21 mouse cellular contexts compared by ENCODE assay signal in genomic region chr7:4669156-4669555, GRCm38 (mm10). TPM values are rescaled to one million over a fixed set of nuclear protein-coding genes. Genes with fewer than 3 reads are reported as not detected.
A peak's percentile ranks its signal among the peaks of the same experiment; 100 is the strongest.
DNase-seq lines count a peak whose midpoint lies in the region; ATAC-seq lines count a peak whose summit lies in the region.
"Had no signal": no experiment of that assay in that cellular context is flagged by ENCODE, and none has a peak within 500 bp of the region (broad histone marks: within the 10 kb centered on the region; RNA-seq: fewer than 3 reads in every experiment).

No protein-coding gene starts in this region.

- H3K9ac ChIP-seq in liver, embryonic 15.5 days: no peak overlapping the region

- peaks cover 54% of the 10 kb centered on the region for H3K36me3 ChIP-seq in liver, embryonic 15.5 days (replicated peaks)

- 0 out of 2 replicates have a peak overlapping the region, but pooled peaks have one; percentile 6 for H3K27ac ChIP-seq in liver, embryonic 15.5 days (replicated peaks)

- no peak overlapping the region for H3K4me3 ChIP-seq in liver, embryonic 15.5 days (replicated peaks)

- no peak for ATAC-seq in liver, embryonic 15.5 days (ENCODE audit: insufficient read depth)
- ATAC-seq: activated CD4-positive, CD25-positive, alpha-beta regulatory T cell, adult 4 months; CD4-positive, CD25-positive, alpha-beta regulatory T cell, adult 4 months; Patski had no signal

- no peaks in the 10 kb centered on the region for H3K9me3 ChIP-seq in liver, embryonic 15.5 days (replicated peaks)
- H3K9me3 ChIP-seq: G1E had no signal

- no peaks in the 10 kb centered on the region for H3K27me3 ChIP-seq in liver, embryonic 15.5 days
- H3K27me3 ChIP-seq: CH12.LX, Patski had no signal

- no peak overlapping the region for H3K4me2 ChIP-seq in liver, embryonic 15.5 days

- WGBS in liver, embryonic 15.5 days (ENCODE audit: insufficient replicate concordance): 86% methylated on average over 9 of the region's 9 CpGs

- H3K4me1 ChIP-seq in liver, embryonic 15.5 days (replicated peaks): peaks cover 37% of the 10 kb centered on the region

- peak; percentile 55 for DNase-seq in adrenal gland, adult 2 months
- DNase-seq in adrenal gland, postnatal 4 days (ENCODE audit: low spot score in 2 of 2): no peak
- DNase-seq in liver: no peak
- DNase-seq: adrenal gland, adult 8-10 months; adrenal gland, postnatal 10 days; adrenal gland, postnatal 14 days; adrenal gland, postnatal 25 days; adrenal gland, postnatal 36 days; B cell, adult 2 months; cerebellum, adult 11 months; cerebellum, adult 11-12 months; cerebellum, adult 18-20 months; cerebellum, adult 2 months; cerebellum, adult 8-10 months had no signal

RNA-seq across cellular contexts. Expression of gene Ppp6r1, which starts 10.3 kb away (rescaled TPM):
- total RNA-seq in adrenal gland, adult 2 months (2021): 10 to 100 TPM; 81.8 to 92.3 TPM
- polyA plus RNA-seq in adrenal gland, adult 2 months (2012; rRNA removed): 114 and 134 TPM in 2 replicates
- 100 to 1,000 TPM in 1 of 2 experiments, 10 to 100 TPM in 1; 98.4 to 103 TPM for total RNA-seq in adrenal gland, postnatal 4 days (2021)
- polyA plus RNA-seq in liver, embryonic 15.5 days (2015; fragmentation: Nextera tagmentation; extraction: Ambion mirVana): 6.5 and 8.1 TPM in 2 replicates

RNA-seq across cellular contexts. Expression of gene Hspbp1, which starts 15.7 kb away (rescaled TPM):
- total RNA-seq in adrenal gland, adult 2 months (2021): 10 to 100 TPM; 38.2 to 50.8 TPM
- 65.6 and 73.2 TPM in 2 replicates for polyA plus RNA-seq in adrenal gland, adult 2 months (2012; rRNA removed)
- 10 to 100 TPM; 41.3 to 43.6 TPM for total RNA-seq in adrenal gland, postnatal 4 days (2021)
- polyA plus RNA-seq in liver, embryonic 15.5 days (2015; fragmentation: Nextera tagmentation; extraction: Ambion mirVana): 54.4 and 58.1 TPM in 2 replicates

RNA-seq across cellular contexts. Expression of gene Brsk1, which starts 21.2 kb away (rescaled TPM):
- total RNA-seq in adrenal gland, adult 2 months (2021): 1 to 10 TPM; 3.1 to 6.5 TPM
- polyA plus RNA-seq in adrenal gland, adult 2 months (2012; rRNA removed): 8.3 and 9.8 TPM in 2 replicates
- 10 to 100 TPM; 14.4 to 17.0 TPM for total RNA-seq in adrenal gland, postnatal 4 days (2021)
- 0.03 and 0.12 TPM in 2 replicates for polyA plus RNA-seq in liver, embryonic 15.5 days (2015; fragmentation: Nextera tagmentation; extraction: Ambion mirVana)
- total RNA-seq: MEL had no signal
- polyA plus RNA-seq: activated CD4-positive, CD25-positive, alpha-beta regulatory T cell, adult 4 months; CD4-positive, CD25-positive, alpha-beta regulatory T cell, adult 4 months; G1E had no signal

RNA-seq across cellular contexts. Expression of gene Tmem86b, which starts 37.9 kb away (rescaled TPM):
- total RNA-seq in adrenal gland, adult 2 months (2021): 1 to 10 TPM; 5.2 to 7.4 TPM
- polyA plus RNA-seq in adrenal gland, adult 2 months (2012; rRNA removed): 11.6 and 17.8 TPM in 2 replicates
- total RNA-seq in adrenal gland, postnatal 4 days (2021): 10 to 100 TPM; 12.8 to 16.6 TPM
- 34.4 and 39.1 TPM in 2 replicates for polyA plus RNA-seq in liver, embryonic 15.5 days (2015; fragmentation: Nextera tagmentation; extraction: Ambion mirVana)

RNA-seq across cellular contexts. Expression of gene Tmem150b, which starts 55.9 kb away (rescaled TPM):
- under 1 TPM; 0.40 to 0.55 TPM for total RNA-seq in adrenal gland, adult 2 months (2021)
- 0.30 and 0.42 TPM in 2 replicates for polyA plus RNA-seq in adrenal gland, adult 2 months (2012; rRNA removed)
- total RNA-seq in adrenal gland, postnatal 4 days (2021): under 1 TPM; 0.11 to 0.25 TPM
- 0.14 and 0.37 TPM in 2 replicates for polyA plus RNA-seq in liver, embryonic 15.5 days (2015; fragmentation: Nextera tagmentation; extraction: Ambion mirVana)
- total RNA-seq: CH12.LX had no signal
- polyA plus RNA-seq: activated CD4-positive, CD25-positive, alpha-beta regulatory T cell, adult 4 months; cerebellum, adult 2 months had no signal
